Mouse (Mus musculus) testis, adult 2 months (tissue): ENCODE data around the gene Epb41. TPM values are rescaled to one million over a fixed set of nuclear protein-coding genes. Genes with fewer than 3 reads are reported as not detected.

Source experiments
- H3K27ac ChIP-seq: fragments of 200-500 bp; 2 replicates; pipeline ENCODE4 v1.5.1; 2012; ENCODE audit warnings: low read depth, low read length; ENCODE audit not compliant: control insufficient read depth, insufficient read depth
- H3K27me3 ChIP-seq: fragments of 200-500 bp; 2 replicates; pipeline ENCODE4 v1.6.1; 2012; ENCODE audit warnings: mild to moderate bottlenecking, low read length, moderate library complexity; ENCODE audit not compliant: control insufficient read depth, insufficient read depth
- H3K36me3 ChIP-seq: fragments of 200-500 bp; 2 replicates; pipeline ENCODE4 v1.6.1; 2012; ENCODE audit warnings: mild to moderate bottlenecking, low read length; ENCODE audit not compliant: control insufficient read depth, insufficient read depth
- H3K4me1 ChIP-seq: fragments of 200-500 bp; 2 replicates; pipeline ENCODE4 v1.6.1; 2012; ENCODE audit warnings: low read length; ENCODE audit not compliant: control insufficient read depth, insufficient read depth
- H3K4me3 ChIP-seq: fragments of 200-500 bp; 2 replicates; pipeline ENCODE4 v1.5.1; 2012; ENCODE audit warnings: low read depth, mild to moderate bottlenecking, low read length, moderate library complexity, mixed read lengths; ENCODE audit not compliant: control insufficient read depth
- CTCF ChIP-seq: fragments of 200-500 bp; IDR thresholded peaks from 2 replicates; pipeline ENCODE4 v1.5.1; 2012; ENCODE audit warnings: low read depth, mild to moderate bottlenecking, inconsistent platforms, low read length, moderate library complexity; ENCODE audit not compliant: control insufficient read depth, insufficient read depth, insufficient replicate concordance
- POLR2A ChIP-seq: fragments of 200-500 bp; IDR thresholded peaks from 2 replicates; pipeline ENCODE4 v1.6.1; 2012; ENCODE audit warnings: low read depth, mild to moderate bottlenecking, inconsistent platforms, low read length, moderate library complexity; ENCODE audit not compliant: control insufficient read depth
- polyA plus RNA-seq: library from polyadenylated mRNA; depleted of rRNA; stranded (reverse); fragments of >200 nt; gene quantifications from 2 replicates; pipeline ENCODE4 v1.2.3, GENCODE M21; 2012

The Epb41 gene
- polyA plus RNA-seq, 1 experiment: 8.7 TPM

DNA sequence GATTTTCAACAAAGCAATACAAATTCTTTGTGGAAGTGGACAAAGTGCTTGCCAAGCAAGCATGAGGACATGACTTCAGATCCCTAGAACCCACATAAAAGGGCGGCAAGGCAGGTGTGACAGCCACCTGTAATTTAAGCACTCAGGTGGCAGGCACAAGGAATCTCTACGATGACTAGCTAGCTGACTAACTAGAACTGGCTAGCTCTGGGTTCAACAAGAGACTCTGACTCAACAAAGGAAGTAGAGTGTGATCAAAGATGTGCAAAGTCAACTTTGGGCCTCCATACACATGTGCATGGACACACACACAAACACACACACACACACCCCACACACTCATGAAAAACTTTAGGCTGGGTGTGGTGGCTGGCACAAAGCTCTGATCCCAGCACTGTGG lies 35.6 kb downstream of the Epb41 start:
- H3K27ac ChIP-seq: no peak overlapping the region
- TF ChIP-seq POLR2A (no peak), CTCF (no peak)
- H3K36me3 ChIP-seq: no peaks in the 10 kb centered on the region
- H3K4me3 ChIP-seq: no peak overlapping the region
- H3K4me1 ChIP-seq: peaks cover 3% of the 10 kb centered on the region; the same call in 1 of the 2 replicates
- H3K27me3 ChIP-seq: no peaks in the 10 kb centered on the region

DNA sequence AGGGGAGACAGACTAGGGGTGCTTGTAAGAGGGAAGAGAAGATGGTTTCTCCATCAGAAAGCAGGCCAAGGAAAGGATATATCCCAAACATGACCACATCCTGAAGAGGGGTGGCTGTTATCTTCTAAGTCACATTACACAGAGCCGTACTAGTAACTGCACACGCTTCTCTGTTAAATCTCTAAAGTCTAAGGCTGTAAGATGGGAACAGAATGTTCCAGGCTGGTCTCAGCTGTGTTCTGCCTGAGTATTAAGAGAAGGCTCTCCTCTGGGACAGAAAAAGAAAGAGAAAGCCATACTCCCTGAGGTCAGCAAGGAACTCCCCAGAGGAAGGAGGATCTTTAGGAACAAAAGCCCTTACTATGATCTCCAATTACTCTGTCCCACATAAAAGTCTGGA lies 36.3 kb downstream of the Epb41 start:
- no peaks in the 10 kb centered on the region for H3K27me3 ChIP-seq
- no peaks in the 10 kb centered on the region for H3K36me3 ChIP-seq
- H3K27ac ChIP-seq: no peak overlapping the region
- peaks cover 3% of the 10 kb centered on the region; the same call in 1 of the 2 replicates for H3K4me1 ChIP-seq
- no peak for TF ChIP-seq CTCF
- no peak for TF ChIP-seq POLR2A
- no peak overlapping the region for H3K4me3 ChIP-seq

DNA sequence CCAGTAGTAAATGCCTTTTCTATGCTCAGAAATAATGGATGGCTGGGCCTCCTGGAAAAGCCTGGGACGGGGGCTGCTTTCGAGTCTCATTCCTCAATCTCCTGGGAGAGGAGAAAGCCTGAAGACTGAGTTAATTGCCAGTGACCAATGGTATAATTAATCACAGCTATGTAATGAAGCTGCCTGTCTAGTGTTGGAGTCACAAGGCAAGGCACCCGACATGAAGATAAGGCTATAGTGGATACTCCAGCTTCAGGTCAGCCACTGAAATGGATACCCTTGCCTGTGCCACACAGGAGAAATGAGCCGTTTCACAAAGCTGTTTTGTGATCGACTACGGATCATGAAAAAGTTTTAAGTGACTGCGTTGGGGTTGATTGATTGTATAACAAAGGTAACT lies 37.1 kb downstream of the Epb41 start:
- Histone ChIP-seq H3K4me1 (peaks cover 3% of the 10 kb centered on the region; the same call in 1 of the 2 replicates), H3K4me3 (no peak overlapping the region), H3K27me3 (no peaks in the 10 kb centered on the region), H3K27ac (no peak overlapping the region), H3K36me3 (no peaks in the 10 kb centered on the region)
- TF ChIP-seq CTCF (no peak), POLR2A (no peak)

DNA sequence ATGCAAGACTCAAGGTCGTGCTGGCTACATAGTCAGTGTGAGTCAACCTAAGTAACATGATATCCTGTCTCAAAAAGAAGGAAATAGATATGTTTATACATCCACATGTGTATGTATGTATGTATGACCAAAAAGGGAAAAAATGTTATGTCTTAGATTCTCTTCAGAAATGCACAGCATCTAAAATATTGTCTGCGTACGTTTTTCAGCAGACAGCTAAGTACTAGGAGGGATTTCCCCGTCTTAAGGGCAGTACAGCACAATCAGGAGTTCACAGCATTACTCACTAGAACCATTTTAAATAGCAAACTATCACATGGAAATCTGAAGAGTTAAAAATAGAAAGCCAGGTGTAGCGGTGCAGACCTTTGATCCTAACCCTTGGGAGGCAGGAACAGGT lies 38.0 kb downstream of the Epb41 start:
- no peak for TF ChIP-seq CTCF
- TF ChIP-seq POLR2A: no peak

DNA sequence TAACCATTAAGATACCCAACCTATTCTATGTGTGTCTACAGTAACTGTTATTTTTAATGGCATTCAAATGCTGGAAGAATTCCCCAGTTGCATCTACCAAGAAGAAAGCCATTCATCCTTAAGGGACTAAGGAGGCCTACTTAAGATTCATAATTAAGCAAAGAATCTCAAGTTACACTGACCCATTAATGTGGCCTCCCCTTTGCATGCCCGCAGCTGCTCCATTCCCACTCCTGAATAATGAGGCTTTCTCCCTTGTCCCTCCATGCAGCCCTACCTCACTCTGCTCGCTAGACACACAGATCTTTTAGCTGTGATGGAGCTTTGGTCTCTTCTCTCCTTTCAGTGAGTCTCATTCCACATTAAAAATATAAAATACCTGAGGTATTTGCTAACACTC lies 40.9 kb downstream of the Epb41 start:
- peaks cover 3% of the 10 kb centered on the region; the same call in 1 of the 2 replicates for H3K4me1 ChIP-seq
- H3K4me3 ChIP-seq: no peak overlapping the region
- no peaks in the 10 kb centered on the region for H3K36me3 ChIP-seq
- TF ChIP-seq CTCF (no peak), POLR2A (no peak)
- no peak overlapping the region for H3K27ac ChIP-seq
- H3K27me3 ChIP-seq: no peaks in the 10 kb centered on the region

More for the DNA sequence above, 38.0 kb downstream of the Epb41 start:
- H3K4me1 ChIP-seq: peaks cover 3% of the 10 kb centered on the region; the same call in 1 of the 2 replicates
- no peak overlapping the region for H3K27ac ChIP-seq
- H3K36me3 ChIP-seq: no peaks in the 10 kb centered on the region
- no peaks in the 10 kb centered on the region for H3K27me3 ChIP-seq
- H3K4me3 ChIP-seq: no peak overlapping the region

DNA sequence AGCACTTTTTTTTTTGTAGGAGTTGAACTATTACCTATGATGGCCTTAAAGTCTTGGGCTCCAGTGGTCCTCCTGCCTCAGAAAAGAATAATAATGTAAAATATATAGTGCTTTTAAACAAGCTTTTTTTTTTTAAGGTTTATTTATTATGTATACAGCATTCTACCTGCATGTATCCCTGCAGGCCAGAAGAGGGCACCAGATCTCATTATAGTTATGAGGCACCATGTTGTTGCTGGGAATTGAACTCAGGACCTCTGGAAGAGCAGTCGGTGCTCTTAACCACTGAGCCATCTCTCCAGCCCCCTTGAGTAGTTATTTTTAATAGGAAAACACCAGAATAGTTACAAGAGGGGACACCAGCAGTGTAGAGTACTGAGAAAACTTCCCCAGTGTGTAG lies 41.9 kb downstream of the Epb41 start:
- Histone ChIP-seq H3K36me3 (no peaks in the 10 kb centered on the region), H3K4me1 (peaks cover 3% of the 10 kb centered on the region; the same call in 1 of the 2 replicates), H3K27me3 (no peaks in the 10 kb centered on the region), H3K27ac (no peak overlapping the region), H3K4me3 (no peak overlapping the region)
- TF ChIP-seq CTCF (no peak), POLR2A (no peak)

DNA sequence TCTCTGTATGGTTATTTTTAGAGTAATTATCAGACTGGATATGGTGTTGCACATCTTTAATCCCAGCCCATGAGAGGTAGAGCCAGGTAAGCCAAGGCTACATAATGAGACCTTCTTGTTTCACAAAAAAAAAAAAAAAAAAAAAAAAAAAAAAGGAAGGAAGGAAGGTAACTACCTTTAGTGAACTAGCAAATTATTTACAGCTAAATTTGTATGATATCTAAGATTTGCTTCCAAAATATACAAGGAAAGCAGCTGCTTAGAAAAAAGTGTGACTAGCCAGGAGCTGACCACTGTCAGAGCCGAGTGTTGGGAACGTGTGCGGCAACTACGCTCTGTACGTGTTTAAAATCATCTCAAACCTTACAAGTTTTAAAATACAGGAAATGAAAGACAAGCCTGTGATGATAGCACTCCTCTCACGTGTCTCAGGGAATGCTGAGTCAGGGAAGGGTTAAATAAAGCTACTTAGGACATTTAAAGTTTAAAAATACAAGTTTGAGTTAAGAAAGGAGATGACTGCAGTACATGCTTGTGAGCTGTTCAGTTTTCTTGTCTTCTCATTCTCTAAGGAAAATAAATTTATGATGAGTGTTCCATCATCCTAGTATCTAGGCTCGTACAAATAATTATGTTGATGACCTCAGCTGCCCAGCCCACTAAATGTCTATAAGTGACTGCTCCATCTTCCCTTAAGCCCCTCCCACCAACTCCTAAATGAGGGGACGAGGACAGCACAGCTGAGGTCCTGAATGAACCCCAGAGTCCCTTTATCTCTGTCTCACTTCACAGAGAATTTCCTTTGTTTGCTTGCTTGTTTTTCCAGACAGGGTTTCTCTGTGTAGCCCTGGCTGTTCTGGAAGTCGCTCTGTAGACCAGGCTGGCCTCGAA lies 45.0 kb downstream of the Epb41 start:
- Histone ChIP-seq H3K27ac (no peak overlapping the region), H3K4me1 (no peaks in the 10 kb centered on the region)

More for the DNA sequence above, 45.0 kb downstream of the Epb41 start:
- no peaks in the 10 kb centered on the region for H3K27me3 ChIP-seq
- no peak overlapping the region for H3K4me3 ChIP-seq
- H3K36me3 ChIP-seq: no peaks in the 10 kb centered on the region
- TF ChIP-seq POLR2A: no peak
- TF ChIP-seq CTCF: no peak
